Mouse (Mus musculus) layer of hippocampus, adult 18-20 months (tissue): Measurements from ENCODE around the gene Pglyrp2. TPM values are rescaled to one million over a fixed set of nuclear protein-coding genes. Genes with fewer than 3 reads are reported as not detected.

Experiments used
- microRNA-seq, 2 experiments: library from miRNA; unstranded; fragments of <30 nt; microRNA quantifications; one replicate each; pipeline ENCODE4 v1.2.0; 2021
- total RNA-seq, 2 experiments: library from RNA; stranded (reverse); gene quantifications; 2 replicates each; pipeline ENCODE4 v1.2.3; 2021

Pglyrp2 gene
- total RNA-seq, 2 experiments from 2014 or later = not detected

Small RNA genes within 50 kb of the gene (microRNA-seq; reads per million reads assigned to microRNA genes)
- 0 reads per million in 2 experiments for gene Gm22201

Other genes starting within 250 kb of the Pglyrp2 start
- under 1 TPM; 0.30 TPM for gene Ephx3, start 234.6 kb downstream of the Pglyrp2 start, total RNA-seq
- gene Brd4, start 139.4 kb downstream of the Pglyrp2 start, total RNA-seq = 100 to 1,000 TPM; 109 to 119 TPM
- 10 to 100 TPM; 79.0 to 84.6 TPM for gene Akap8, start 102.9 kb downstream of the Pglyrp2 start, total RNA-seq
- gene Akap8l, start 73.6 kb downstream of the Pglyrp2 start, total RNA-seq = 100 to 1,000 TPM; 185 to 206 TPM
- 10 to 100 TPM; 48.4 to 51.2 TPM for gene Wiz, start 34.7 kb downstream of the Pglyrp2 start, total RNA-seq
- gene Rasal3, start 20.6 kb downstream of the Pglyrp2 start, total RNA-seq = 1 to 10 TPM; 3.2 to 5.0 TPM
- under 1 TPM in 1 of 2 experiments, not detected in 1; 0.20 TPM for gene Cyp4f39, start 28.6 kb upstream of the Pglyrp2 start, total RNA-seq
- 1 to 10 TPM; 2.7 to 4.4 TPM for gene Cyp4f17, start 81.9 kb upstream of the Pglyrp2 start, total RNA-seq
- 1 to 10 TPM; 5.2 to 6.0 TPM for gene Cyp4f16, start 112.4 kb upstream of the Pglyrp2 start, total RNA-seq
- not detected for gene Cyp4f37, start 197.1 kb upstream of the Pglyrp2 start, total RNA-seq
- gene Cyp4f40, start 234.7 kb upstream of the Pglyrp2 start, total RNA-seq = not detected